Mouse (Mus musculus) cortical plate, adult 2 months (tissue): Measurements from ENCODE around the gene Tmem268.

Source experiments
- CTCF ChIP-seq: fragments of 200-500 bp; IDR thresholded peaks from 2 replicates; pipeline ENCODE4 v1.5.1; 2011; ENCODE audit warnings: mild to moderate bottlenecking, control low read depth, low read length; ENCODE audit not compliant: insufficient read depth; ENCODE audit errors: extremely low read depth
- POLR2A ChIP-seq: fragments of 200-500 bp; IDR thresholded peaks from 2 replicates; pipeline ENCODE4 v1.6.1; 2011; ENCODE audit warnings: mild to moderate bottlenecking, low read length, control low read depth; ENCODE audit not compliant: insufficient read depth; ENCODE audit errors: extremely low read depth

GRCm38 (mm10) chr4:63580078-63580477, 21.5 kb downstream of the Tmem268 start:
- TF ChIP-seq CTCF (no peak), POLR2A (no peak)
